Mouse (Mus musculus) retina, postnatal 7 days (tissue): ENCODE measurements at regions not wholly inside any gene's neighbourhood (a gene's known extent, or its start where the extent isn't known, plus 50 kb on each side); places are given as distances from the start of the nearest gene placed in this dataset.

ENCODE experiments used
- DNase-seq: peaks from one replicate; pipeline ENCODE4 v3.0.0-alpha.2; 2012; ENCODE audit warnings: low read depth, low spot score

GRCm38 (mm10) chr5:42364116-42364515 is 296.4 kb downstream of the Gm16223 start:
- DNase-seq = no peak

GRCm38 (mm10) chr5:42387959-42388358 is 320.2 kb downstream of the Gm16223 start:
- DNase-seq = no peak

GRCm38 (mm10) chr5:42396695-42397094 is 328.9 kb downstream of the Gm16223 start:
- no peak for DNase-seq

GRCm38 (mm10) chr5:42409981-42410380 is 342.2 kb downstream of the Gm16223 start:
- DNase-seq = no peak

- DNase-seq = peak; percentile 9
Observed at GRCm38 (mm10) chr5:42412296-42412695, 344.5 kb downstream of the Gm16223 start.

GRCm38 (mm10) chr5:42425902-42426301 is 358.1 kb downstream of the Gm16223 start:
- no peak for DNase-seq

- DNase-seq = no peak
Observed at GRCm38 (mm10) chr5:42433147-42433546, 365.4 kb downstream of the Gm16223 start.

- DNase-seq = no peak
Observed at GRCm38 (mm10) chr5:42448644-42449043, 380.9 kb downstream of the Gm16223 start.

- no peak for DNase-seq
Observed at GRCm38 (mm10) chr5:42449581-42449980, 381.8 kb downstream of the Gm16223 start.

GRCm38 (mm10) chr5:42453707-42454106 is 385.9 kb downstream of the Gm16223 start:
- DNase-seq = no peak

- DNase-seq = no peak
Observed at GRCm38 (mm10) chr5:42461195-42461594, 393.4 kb downstream of the Gm16223 start.

GRCm38 (mm10) chr5:42464814-42465213 is 397.1 kb downstream of the Gm16223 start:
- no peak for DNase-seq

GRCm38 (mm10) chr5:42473493-42473892 is 405.7 kb downstream of the Gm16223 start:
- no peak for DNase-seq

- no peak for DNase-seq
Observed at GRCm38 (mm10) chr5:42502124-42502801, 434.5 kb downstream of the Gm16223 start.

GRCm38 (mm10) chr5:42502802-42503136 is 435.0 kb downstream of the Gm16223 start:
- no peak for DNase-seq

- DNase-seq = no peak
Observed at GRCm38 (mm10) chr5:42509200-42509599, 441.4 kb downstream of the Gm16223 start.

GRCm38 (mm10) chr5:42523116-42524113 is 455.7 kb downstream of the Gm16223 start:
- DNase-seq = no peak

GRCm38 (mm10) chr5:42525431-42525830 is 457.7 kb downstream of the Gm16223 start:
- DNase-seq = no peak

- DNase-seq = no peak
Observed at GRCm38 (mm10) chr5:42560537-42560936, 492.8 kb downstream of the Gm16223 start.

GRCm38 (mm10) chr5:42563406-42563805 is 495.6 kb downstream of the Gm16223 start:
- no peak for DNase-seq

- no peak for DNase-seq
Observed at GRCm38 (mm10) chr5:42575971-42576370, 508.2 kb downstream of the Gm16223 start.

- DNase-seq = no peak
Observed at GRCm38 (mm10) chr5:42578208-42578844, 510.6 kb downstream of the Gm16223 start.
